Mouse (Mus musculus) lung, adult 2 months (tissue): Measurements from ENCODE around the gene Zfp385b. TPM values are rescaled to one million over a fixed set of nuclear protein-coding genes. Genes with fewer than 3 reads are reported as not detected.

Experiments used
- DNase-seq: peaks from one replicate; pipeline ENCODE4 v3.0.0; 2022
- H3K4me1 ChIP-seq: fragments of 200-500 bp; 2 replicates; pipeline ENCODE4 v1.6.1; 2011; ENCODE audit warnings: low read length; ENCODE audit not compliant: control insufficient read depth, insufficient read depth
- H3K4me3 ChIP-seq: fragments of 200-500 bp; replicated peaks from 2 replicates; pipeline ENCODE3; 2011; ENCODE audit warnings: low read depth, mild to moderate bottlenecking, control low read depth, low read length; ENCODE audit errors: extremely low read depth
- CTCF ChIP-seq: fragments of 200-500 bp; IDR thresholded peaks from 2 replicates; pipeline ENCODE4 v1.5.1; 2011; ENCODE audit warnings: mild to moderate bottlenecking, low read length, control low read depth; ENCODE audit not compliant: insufficient read depth
- POLR2A ChIP-seq: fragments of 200-500 bp; IDR thresholded peaks from 2 replicates; pipeline ENCODE4 v1.6.1; 2011; ENCODE audit warnings: low read depth, mild to moderate bottlenecking, control low read depth, low read length, borderline replicate concordance; ENCODE audit errors: extremely low read depth
- WGBS: fragments of 180-500 bp; shearing (Covaris S2); methylation state at CpG from one replicate; pipeline ENCODE4 v1.1.7; 2018; 5-methylcytosine and 5-hydroxymethylcytosine counted together
- polyA plus RNA-seq: library from polyadenylated mRNA; depleted of rRNA; stranded (reverse); fragments of >200 nt; gene quantifications from 2 replicates; pipeline ENCODE4 v1.2.3, GENCODE M21; 2012

Zfp385b gene
- polyA plus RNA-seq, 1 experiment: 5.2 TPM

DNA sequence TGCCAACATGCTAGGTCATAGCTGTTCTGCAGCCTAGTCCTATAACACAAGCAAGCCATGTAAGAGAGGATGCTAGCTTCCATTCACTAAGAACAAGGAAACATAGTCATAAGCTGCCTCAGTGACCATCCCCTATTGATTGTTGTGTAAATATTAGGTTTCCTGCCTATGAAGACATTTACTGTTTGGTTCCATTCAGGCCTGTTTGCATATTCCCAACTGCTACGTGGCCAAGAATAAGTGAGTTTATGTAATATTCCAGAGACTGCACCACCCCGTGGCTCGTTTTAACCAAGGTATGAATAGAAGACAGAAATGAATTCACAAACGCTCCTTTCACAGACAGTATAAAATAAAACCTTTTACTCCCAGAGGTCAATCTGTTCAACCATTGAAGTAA, 200.8 kb downstream of the Zfp385b start:
- TF ChIP-seq CTCF: no peak
- no peak for TF ChIP-seq POLR2A
- WGBS: 71% methylated on average over 4 of the region's 4 CpGs
- DNase-seq: no peak
- no peaks in the 10 kb centered on the region for H3K4me1 ChIP-seq
- H3K4me3 ChIP-seq: no peak overlapping the region

- 70% methylated on average over 7 of the region's 7 CpGs for WGBS
- TF ChIP-seq CTCF: no peak
- TF ChIP-seq POLR2A: no peak
- Histone ChIP-seq H3K4me3 (no peak overlapping the region), H3K4me1 (no peaks in the 10 kb centered on the region)
- no peak for DNase-seq
Measured at GRCm38 (mm10) chr2:77610303-77610991, 209.0 kb downstream of the Zfp385b start.

DNA sequence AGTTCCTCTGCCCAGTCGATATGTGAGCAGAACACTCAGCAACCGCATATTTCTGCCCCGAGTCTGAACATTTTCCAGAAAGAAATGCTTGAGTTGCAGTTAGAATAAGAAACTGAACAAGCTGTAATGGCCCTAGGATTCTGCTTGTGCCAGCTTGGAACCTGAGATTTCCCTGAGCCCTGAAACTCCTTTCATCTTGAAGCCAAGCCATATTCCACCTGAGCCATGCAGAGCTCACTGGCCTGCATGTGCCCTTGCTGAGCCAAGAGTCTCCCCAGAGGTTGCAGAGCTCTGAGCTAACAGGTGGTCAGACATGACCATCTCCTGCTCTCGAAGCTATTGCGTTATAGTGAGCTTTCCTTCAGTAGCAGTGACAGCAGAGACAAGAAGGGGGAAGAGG, 210.0 kb downstream of the Zfp385b start:
- Histone ChIP-seq H3K4me1 (no peaks in the 10 kb centered on the region), H3K4me3 (no peak overlapping the region)
- DNase-seq: no peak
- 62% methylated on average over 5 of the region's 5 CpGs for WGBS
- no peak for TF ChIP-seq CTCF
- TF ChIP-seq POLR2A: no peak

- 55% methylated on average over 4 of the region's 4 CpGs for WGBS
- no peaks in the 10 kb centered on the region for H3K4me1 ChIP-seq
- no peak for DNase-seq
- no peak overlapping the region for H3K4me3 ChIP-seq
- TF ChIP-seq CTCF: no peak
- TF ChIP-seq POLR2A: no peak
Measured at GRCm38 (mm10) chr2:77608666-77609065, 210.8 kb downstream of the Zfp385b start.

GRCm38 (mm10) chr2:77593461-77593860, 226.0 kb downstream of the Zfp385b start:
- 37% methylated on average over 7 of the region's 7 CpGs for WGBS
- TF ChIP-seq POLR2A (no peak), CTCF (no peak)
- DNase-seq: no peak
- no peak overlapping the region for H3K4me3 ChIP-seq
- H3K4me1 ChIP-seq: no peaks in the 10 kb centered on the region

GRCm38 (mm10) chr2:77592525-77592924, 226.9 kb downstream of the Zfp385b start:
- DNase-seq: no peak
- WGBS: 85% methylated on average over 6 of the region's 6 CpGs
- no peaks in the 10 kb centered on the region for H3K4me1 ChIP-seq
- H3K4me3 ChIP-seq: no peak overlapping the region
- no peak for TF ChIP-seq POLR2A
- TF ChIP-seq CTCF: no peak

DNA sequence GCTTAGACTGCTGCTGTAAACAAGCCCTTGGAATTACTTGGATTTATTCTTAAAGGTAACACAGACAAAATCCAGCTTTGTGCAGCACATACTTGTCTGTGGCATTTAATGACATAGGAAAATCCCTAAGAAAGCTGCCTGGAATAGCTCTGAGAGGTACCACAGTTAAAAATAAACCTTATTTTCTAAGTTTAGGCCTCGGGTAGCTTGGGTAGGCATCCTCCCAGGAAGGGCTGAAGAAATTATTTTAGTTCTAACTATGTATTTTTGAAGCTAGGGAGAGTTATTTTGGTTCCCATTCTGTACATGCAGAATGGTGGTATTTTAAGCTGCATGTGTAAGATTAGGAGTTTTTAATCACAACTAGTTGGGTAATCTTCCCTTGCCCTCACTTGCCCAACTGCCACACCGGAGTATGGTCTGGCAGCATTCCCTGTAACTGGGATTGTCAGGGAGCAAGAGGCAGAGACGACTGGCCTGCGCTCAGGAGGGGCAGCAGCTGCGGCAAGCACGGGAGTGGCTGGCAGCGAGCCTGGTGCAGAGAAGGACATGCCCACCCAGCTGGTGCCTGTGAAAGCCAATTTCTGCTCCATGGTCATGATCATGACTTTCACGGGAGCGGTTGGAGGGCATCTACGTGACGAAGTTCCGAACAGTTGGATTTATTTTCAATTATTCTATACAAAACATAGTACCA, 230.1 kb downstream of the Zfp385b start:
- Histone ChIP-seq H3K4me1 (no peaks in the 10 kb centered on the region), H3K4me3 (no peak overlapping the region)
- no peak for DNase-seq
- WGBS: 70% methylated on average over 12 of the region's 12 CpGs
- no peak for TF ChIP-seq CTCF
- no peak for TF ChIP-seq POLR2A

- TF ChIP-seq POLR2A (no peak), CTCF (no peak)
- Histone ChIP-seq H3K4me3 (no peak overlapping the region), H3K4me1 (no peaks in the 10 kb centered on the region)
- DNase-seq: no peak
- 71% methylated on average over 4 of the region's 4 CpGs for WGBS
Measured at GRCm38 (mm10) chr2:77587387-77587786, 232.1 kb downstream of the Zfp385b start.

GRCm38 (mm10) chr2:77586581-77587360, 232.7 kb downstream of the Zfp385b start:
- no peak for DNase-seq
- WGBS: 78% methylated on average over 4 of the region's 4 CpGs
- Histone ChIP-seq H3K4me3 (no peak overlapping the region), H3K4me1 (no peaks in the 10 kb centered on the region)
- TF ChIP-seq POLR2A (no peak), CTCF (no peak)
